Mouse (Mus musculus): ENCODE measurements around the gene Spag6.

- TF ChIP-seq CTCF (IDR thresholded peaks at IDR 0.05; ENCODE audit: borderline replicate concordance, insufficient read depth, low read depth, low read length): no peak
- no peak for TF ChIP-seq POLR2A (IDR thresholded peaks at IDR 0.05; ENCODE audit: borderline replicate concordance, insufficient read depth, low read length)
These were observed 5.7 kb downstream of the Spag6 start for GRCm38 (mm10) chr2:18699401-18699990.

Measured in cerebellum, adult 2 months (tissue).